Mouse (Mus musculus): ENCODE measurements around the gene Fam155a.

DNA sequence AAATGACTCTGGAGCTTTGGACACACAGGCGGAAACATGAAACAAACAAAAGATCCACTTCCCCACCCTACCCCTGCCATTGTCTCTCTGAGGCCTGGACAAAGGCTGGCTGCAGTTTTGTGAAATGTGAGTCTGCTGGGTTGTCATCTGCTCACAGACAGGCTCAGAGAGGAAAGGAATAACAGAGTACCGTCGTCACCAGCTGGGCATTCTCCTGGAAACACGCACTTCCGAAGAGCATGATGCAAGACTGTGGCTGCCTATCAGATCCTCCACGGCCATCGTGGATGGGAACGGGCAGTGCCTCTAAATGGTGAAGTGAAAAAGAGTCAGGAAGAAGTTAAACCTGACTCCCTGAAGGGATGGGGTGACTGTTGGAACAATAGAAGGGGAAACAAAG is 509.4 kb downstream of the Fam155a start:
- TF ChIP-seq POLR2A (IDR thresholded peaks at IDR 0.05; ENCODE audit: insufficient read depth, low read depth, low read length) (no peak), CTCF (IDR thresholded peaks at IDR 0.05; ENCODE audit: insufficient read depth, low read depth, low read length) (no peak)
